Mouse (Mus musculus): Measurements from ENCODE around the gene Nog. TPM values are rescaled to one million over a fixed set of nuclear protein-coding genes. Genes with fewer than 3 reads are reported as not detected.

Nog gene
- total and polyA plus RNA-seq, 2 experiments from 2014 or later = 6.6 to 22.7 TPM

GRCm38 (mm10) chr11:89303421-89303820 lies 1.3 kb upstream of the Nog start:
- no peak overlapping the region; the same call in 1 of the 2 replicates for H3K9ac ChIP-seq (replicated peaks; ENCODE audit: low read length, poor library complexity, severe bottlenecking)
- peak overlapping the region; percentile 75 for H3K4me3 ChIP-seq (ENCODE audit: low read depth, low read length)
- no peaks in the 10 kb centered on the region for H3K27me3 ChIP-seq (ENCODE audit: insufficient read depth, low read length)
- WGBS = 2% methylated on average over 16 of the region's 16 CpGs
- DNase-seq (ENCODE audit: low spot score) (peak; percentile 95), ATAC-seq (ENCODE audit: low FRiP score) (peak; percentile 75)
- H3K4me2 ChIP-seq (ENCODE audit: low read depth, low read length, poor library complexity, severe bottlenecking) = peak overlapping the region; percentile 69
- H3K9me3 ChIP-seq (ENCODE audit: low read length) = no peaks in the 10 kb centered on the region
- no peaks in the 10 kb centered on the region for H3K36me3 ChIP-seq (ENCODE audit: insufficient read depth, low read length)
- TF ChIP-seq CTCF (IDR thresholded peaks at IDR 0.05) = peak; percentile 100
- H3K27ac ChIP-seq (ENCODE audit: low read depth, low read length) = peak overlapping the region; percentile 77; the same call in 1 of the 2 replicates
- peaks cover 6% of the 10 kb centered on the region; the same call in 1 of the 2 replicates for H3K4me1 ChIP-seq (ENCODE audit: insufficient read depth, low read length)

- ATAC-seq (ENCODE audit: low FRiP score) (peak; percentile 74), DNase-seq (ENCODE audit: low spot score) (peak; percentile 83)
- 0% methylated on average over 16 of the region's 29 CpGs for WGBS
- H3K4me1 ChIP-seq (ENCODE audit: insufficient read depth, low read length) = peaks cover 6% of the 10 kb centered on the region; the same call in 1 of the 2 replicates
- peak overlapping the region; percentile 75 for H3K4me3 ChIP-seq (ENCODE audit: low read depth, low read length)
- peak overlapping the region; percentile 70 for H3K9ac ChIP-seq (replicated peaks; ENCODE audit: low read length, poor library complexity, severe bottlenecking)
- no peaks in the 10 kb centered on the region for H3K36me3 ChIP-seq (ENCODE audit: insufficient read depth, low read length)
- H3K4me2 ChIP-seq (ENCODE audit: low read depth, low read length, poor library complexity, severe bottlenecking) = peak overlapping the region; percentile 69
- peak overlapping the region; percentile 77 for H3K27ac ChIP-seq (ENCODE audit: low read depth, low read length)
- H3K9me3 ChIP-seq (ENCODE audit: low read length) = no peaks in the 10 kb centered on the region
- H3K27me3 ChIP-seq (ENCODE audit: insufficient read depth, low read length) = no peaks in the 10 kb centered on the region
- TF ChIP-seq CTCF (IDR thresholded peaks at IDR 0.05) = no peak
Observed at GRCm38 (mm10) chr11:89302816-89303180, 666 bp upstream of the Nog start.

DNA sequence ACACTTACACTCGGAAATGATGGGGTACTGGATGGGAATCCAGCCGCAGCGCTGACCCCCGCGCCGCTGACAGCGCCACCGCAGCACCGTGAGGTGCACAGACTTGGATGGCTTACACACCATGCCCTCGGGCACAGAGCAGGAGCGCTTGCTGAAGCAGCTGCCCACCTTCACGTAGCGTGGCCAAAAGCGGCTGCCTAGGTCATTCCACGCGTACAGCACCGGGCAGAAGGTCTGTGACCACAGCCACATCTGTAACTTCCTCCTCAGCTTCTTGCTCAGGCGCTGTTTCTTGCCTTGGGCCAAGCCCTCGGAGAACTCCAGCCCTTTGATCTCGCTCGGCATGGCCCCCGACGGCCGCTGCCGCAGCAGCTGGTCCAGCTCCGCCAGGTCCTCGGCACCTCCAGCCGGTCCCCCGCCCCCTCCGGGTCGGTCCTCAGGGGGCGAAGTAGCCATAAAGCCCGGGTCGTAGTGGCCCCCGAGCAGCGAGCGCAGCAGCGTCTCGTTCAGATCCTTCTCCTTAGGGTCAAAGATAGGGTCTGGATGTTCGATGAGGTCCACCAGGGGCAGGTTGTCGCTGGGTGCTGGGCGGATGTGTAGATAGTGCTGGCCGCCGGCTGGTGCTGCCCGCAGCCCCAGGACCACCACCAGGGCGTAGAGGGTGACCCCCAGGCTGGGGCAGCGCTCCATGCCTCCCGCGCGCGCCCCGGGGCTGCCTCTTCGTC lies 639 bp downstream of the Nog start:
- DNase-seq (ENCODE audit: low spot score) (no peak), ATAC-seq (ENCODE audit: low FRiP score) (no peak)
- H3K9me3 ChIP-seq (ENCODE audit: low read length) = no peaks in the 10 kb centered on the region
- peak overlapping the region; percentile 77 for H3K27ac ChIP-seq (ENCODE audit: low read depth, low read length)
- under 1% methylated on average over 52 of the region's 53 CpGs for WGBS
- no peaks in the 10 kb centered on the region for H3K36me3 ChIP-seq (ENCODE audit: insufficient read depth, low read length)
- no peaks in the 10 kb centered on the region for H3K27me3 ChIP-seq (ENCODE audit: insufficient read depth, low read length)
- H3K9ac ChIP-seq (replicated peaks; ENCODE audit: low read length, poor library complexity, severe bottlenecking) = peak overlapping the region; percentile 70
- H3K4me1 ChIP-seq (ENCODE audit: insufficient read depth, low read length) = peaks cover 6% of the 10 kb centered on the region; the same call in 1 of the 2 replicates
- peak overlapping the region; percentile 75 for H3K4me3 ChIP-seq (ENCODE audit: low read depth, low read length)
- H3K4me2 ChIP-seq (ENCODE audit: low read depth, low read length, poor library complexity, severe bottlenecking) = peak overlapping the region; percentile 69
- no peak for TF ChIP-seq CTCF (IDR thresholded peaks at IDR 0.05)

- Histone ChIP-seq H3K4me3 (ENCODE audit: low read depth, low read length) (peak overlapping the region; percentile 75), H3K9ac (replicated peaks; ENCODE audit: low read length, poor library complexity, severe bottlenecking) (no peak overlapping the region), H3K27ac (ENCODE audit: low read depth, low read length) (no peak overlapping the region), H3K9me3 (ENCODE audit: low read length) (no peaks in the 10 kb centered on the region), H3K4me1 (ENCODE audit: insufficient read depth, low read length) (peaks cover 6% of the 10 kb centered on the region; the same call in 1 of the 2 replicates), H3K36me3 (ENCODE audit: insufficient read depth, low read length) (no peaks in the 10 kb centered on the region), H3K4me2 (ENCODE audit: low read depth, low read length, poor library complexity, severe bottlenecking) (peak overlapping the region; percentile 93), H3K27me3 (ENCODE audit: insufficient read depth, low read length) (0 out of 2 replicates have a peak, but pooled peaks cover 3% of the 10 kb centered on the region)
- DNase-seq (ENCODE audit: low spot score) (no peak), ATAC-seq (ENCODE audit: low FRiP score) (no peak)
- 4% methylated on average over 24 of the region's 26 CpGs for WGBS
- no peak for TF ChIP-seq CTCF (IDR thresholded peaks at IDR 0.05)
Observed at GRCm38 (mm10) chr11:89299784-89300775, 2.1 kb downstream of the Nog start.

DNA sequence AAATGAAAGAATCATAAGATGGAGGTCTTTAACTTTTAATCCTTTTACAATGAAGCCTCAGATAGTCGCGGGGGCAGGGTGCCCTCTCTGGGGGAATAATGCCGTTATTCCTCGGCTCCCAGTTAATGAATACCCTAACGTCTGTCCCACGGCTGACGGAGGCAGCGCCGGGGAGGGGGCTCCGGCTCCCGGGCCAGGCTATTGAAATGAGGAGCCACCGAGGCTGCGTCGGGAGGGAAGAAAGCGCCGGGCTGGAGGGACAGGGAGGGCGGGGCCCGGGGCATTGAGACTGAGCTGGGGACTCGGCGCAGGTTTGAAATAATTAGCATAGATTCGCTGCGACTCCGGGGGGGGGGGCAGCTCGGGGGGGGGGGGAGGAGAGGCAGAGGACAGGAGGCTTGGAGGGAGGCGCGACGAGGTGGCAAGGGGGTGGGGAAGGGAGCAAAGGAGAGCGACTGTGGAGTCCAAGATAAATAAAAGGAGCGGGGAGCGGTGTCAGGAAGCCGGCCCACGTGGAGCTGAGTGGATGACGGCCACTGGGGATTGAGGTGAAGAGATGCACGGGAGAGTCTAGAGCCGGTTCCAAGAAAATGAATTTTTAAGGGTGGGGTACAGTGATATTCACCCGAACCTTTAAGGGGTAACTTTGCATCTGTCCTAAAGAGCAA lies 2.9 kb downstream of the Nog start:
- peak; percentile 44 for DNase-seq (ENCODE audit: low spot score)
- WGBS = under 1% methylated on average over 23 of the region's 36 CpGs
- peak overlapping the region; percentile 75 for H3K4me3 ChIP-seq (ENCODE audit: low read depth, low read length)
- no peak overlapping the region for H3K27ac ChIP-seq (ENCODE audit: low read depth, low read length)
- H3K4me1 ChIP-seq (ENCODE audit: insufficient read depth, low read length) = peaks cover 6% of the 10 kb centered on the region; the same call in 1 of the 2 replicates
- peak overlapping the region; percentile 46 for H3K9ac ChIP-seq (replicated peaks; ENCODE audit: low read length, poor library complexity, severe bottlenecking)
- H3K9me3 ChIP-seq (ENCODE audit: low read length) = no peaks in the 10 kb centered on the region
- 0 out of 2 replicates have a peak, but pooled peaks cover 3% of the 10 kb centered on the region for H3K27me3 ChIP-seq (ENCODE audit: insufficient read depth, low read length)
- H3K4me2 ChIP-seq (ENCODE audit: low read depth, low read length, poor library complexity, severe bottlenecking) = peak overlapping the region; percentile 93
- TF ChIP-seq CTCF (IDR thresholded peaks at IDR 0.05) = no peak
- ATAC-seq (ENCODE audit: low FRiP score) = no peak
- no peaks in the 10 kb centered on the region for H3K36me3 ChIP-seq (ENCODE audit: insufficient read depth, low read length)
